Mouse (Mus musculus): ENCODE data around the gene Fnip2. TPM values are rescaled to one million over a fixed set of nuclear protein-coding genes. Genes with fewer than 3 reads are reported as not detected.

The Fnip2 gene
- 5.0 and 5.8 TPM in 2 replicates for polyA plus RNA-seq (2016; fragmentation: Nextera tagmentation; extraction: Ambion mirVana)

DNA sequence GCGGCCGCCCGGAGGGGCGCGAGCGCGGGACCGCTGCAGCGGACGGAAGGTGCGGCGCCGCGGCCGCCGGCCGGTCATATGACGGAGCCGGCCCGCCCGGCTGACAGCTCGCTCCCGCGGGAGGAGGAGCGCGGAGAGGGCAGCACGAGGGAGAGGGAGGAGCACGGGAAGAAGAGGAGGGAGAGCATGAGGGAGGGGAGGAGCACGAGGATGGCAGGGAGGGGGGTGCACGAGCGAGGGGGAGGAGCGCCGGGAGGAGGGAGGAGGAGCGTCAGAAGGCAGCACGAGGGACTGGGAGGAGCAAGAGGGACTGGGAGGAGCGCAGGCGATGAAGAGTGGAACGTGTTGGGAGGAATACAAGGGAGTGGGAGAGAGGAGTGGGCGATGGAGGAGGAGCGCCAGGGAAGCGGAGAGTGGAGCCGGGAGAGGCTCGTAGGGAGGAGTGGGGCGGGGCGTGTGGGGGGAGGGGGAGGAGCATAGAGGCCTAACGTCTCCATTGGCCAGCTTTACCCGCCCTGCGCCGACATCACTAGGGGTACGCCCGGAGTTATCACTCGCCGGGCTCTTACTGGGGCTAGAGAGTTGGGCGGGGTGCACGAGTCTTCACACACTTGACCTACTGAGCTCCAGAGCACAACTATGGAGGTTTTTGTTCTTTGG lies at the start of gene Fnip2:
TSS of gene Fnip2 (minus strand) at position 94 of the 660 bp plus-strand sequence.
- WGBS = under 1% methylated on average over 55 of the region's 55 CpGs

GRCm38 (mm10) chr3:79609886-79610285 lies 42.3 kb upstream of the Fnip2 start:
- 91% methylated on average over 2 of the region's 2 CpGs for WGBS
- Histone ChIP-seq H3K36me3 (peaks cover 78% of the 10 kb centered on the region), H3K4me1 (replicated peaks) (no peaks in the 10 kb centered on the region), H3K27me3 (ENCODE audit: insufficient read depth, poor library complexity, severe bottlenecking) (no peaks in the 10 kb centered on the region), H3K27ac (no peak overlapping the region), H3K9me3 (no peaks in the 10 kb centered on the region), H3K4me3 (no peak overlapping the region)
- DNase-seq (ENCODE audit: low spot score) = no peak

More for the DNA sequence above, at the start of gene Fnip2:
- peak within 1 kb of the TSS; percentile 88 for H3K4me3 ChIP-seq
- DNase-seq (ENCODE audit: low spot score) = peak; percentile 94
- peak within 1 kb of the TSS; percentile 93 for H3K27ac ChIP-seq
- H3K4me1 ChIP-seq (replicated peaks) = peaks cover 23% of the 10 kb centered on the region
- no peaks in the 10 kb centered on the region for H3K27me3 ChIP-seq (ENCODE audit: insufficient read depth, poor library complexity, severe bottlenecking)
- H3K36me3 ChIP-seq = no peaks in the 10 kb centered on the region
- no peaks in the 10 kb centered on the region for H3K9me3 ChIP-seq

GRCm38 (mm10) chr3:79595468-79595867 lies 27.9 kb upstream of the Fnip2 start:
- no peak for DNase-seq (ENCODE audit: low spot score)
- peaks cover 73% of the 10 kb centered on the region for H3K36me3 ChIP-seq
- no peak overlapping the region for H3K4me3 ChIP-seq
- H3K9me3 ChIP-seq = no peaks in the 10 kb centered on the region
- WGBS = 97% methylated on average over 7 of the region's 7 CpGs
- peaks cover 18% of the 10 kb centered on the region for H3K4me1 ChIP-seq (replicated peaks)
- no peaks in the 10 kb centered on the region for H3K27me3 ChIP-seq (ENCODE audit: insufficient read depth, poor library complexity, severe bottlenecking)
- H3K27ac ChIP-seq = no peak overlapping the region

- WGBS = 7% methylated on average over 15 of the region's 15 CpGs
- Histone ChIP-seq H3K9me3 (no peaks in the 10 kb centered on the region), H3K4me1 (replicated peaks) (peaks cover 18% of the 10 kb centered on the region), H3K36me3 (peaks cover 38% of the 10 kb centered on the region), H3K4me3 (peak overlapping the region; percentile 90), H3K27me3 (ENCODE audit: insufficient read depth, poor library complexity, severe bottlenecking) (no peaks in the 10 kb centered on the region), H3K27ac (peak overlapping the region; percentile 95)
- DNase-seq (ENCODE audit: low spot score) = no peak
These were observed 24.3 kb upstream of the Fnip2 start for GRCm38 (mm10) chr3:79591793-79592471.

DNA sequence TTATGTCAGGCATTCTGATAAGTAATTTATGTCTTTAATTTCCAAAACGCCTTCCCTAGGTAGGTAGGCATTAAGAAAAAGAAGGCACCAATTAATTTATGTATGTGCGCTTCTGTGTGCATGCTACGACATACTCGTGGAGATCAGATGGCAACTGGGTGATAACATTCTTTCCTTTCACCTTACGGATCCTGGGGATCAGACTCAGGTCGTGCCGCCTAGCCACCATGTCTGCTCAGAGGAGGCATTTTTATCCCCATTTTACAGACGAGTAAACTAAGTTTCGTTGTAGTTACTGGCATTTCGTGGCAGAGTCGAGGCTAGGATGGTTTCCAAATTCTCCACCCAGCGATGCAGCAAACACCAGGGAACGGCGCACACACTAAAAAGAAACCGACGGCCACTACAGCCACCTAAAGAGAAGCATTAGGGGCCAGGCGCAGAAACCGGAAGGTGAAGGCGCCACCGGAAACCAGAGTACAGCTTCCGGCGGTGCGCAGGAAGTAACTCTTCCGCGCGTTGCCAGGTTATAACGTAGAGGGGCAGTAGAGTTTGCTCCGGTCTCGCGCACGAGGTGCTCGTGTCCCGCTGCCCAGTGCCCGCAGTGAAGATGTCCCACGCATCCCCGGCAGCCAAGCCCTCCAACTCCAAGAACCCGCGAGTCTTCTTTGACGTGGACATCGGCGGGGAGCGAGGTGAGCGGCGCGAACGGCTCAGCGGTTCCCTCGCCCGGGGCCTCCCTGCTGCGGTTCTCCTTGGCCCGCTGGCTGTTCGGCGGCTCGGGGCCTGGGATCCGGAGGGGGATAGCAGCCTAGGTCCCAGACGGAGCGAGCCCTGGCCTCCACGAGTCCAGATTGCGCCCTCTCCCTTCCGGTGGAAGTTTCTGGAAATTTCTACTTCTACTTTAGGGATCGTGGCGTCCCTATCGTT lies 23.5 kb upstream of the Fnip2 start, which contains the start of gene Ppid:
TSS of gene Ppid (plus strand) at position 480 of the 930 bp plus-strand sequence.
- DNase-seq (ENCODE audit: low spot score) = peak; percentile 88
- H3K36me3 ChIP-seq = peaks cover 30% of the 10 kb centered on the region
- WGBS = 3% methylated on average over 63 of the region's 63 CpGs
- peak within 1 kb of the TSS; percentile 90 for H3K4me3 ChIP-seq
- H3K4me1 ChIP-seq (replicated peaks) = peaks cover 18% of the 10 kb centered on the region
- no peaks in the 10 kb centered on the region for H3K27me3 ChIP-seq (ENCODE audit: insufficient read depth, poor library complexity, severe bottlenecking)
- H3K27ac ChIP-seq = peak within 1 kb of the TSS; percentile 95
- no peaks in the 10 kb centered on the region for H3K9me3 ChIP-seq

DNA sequence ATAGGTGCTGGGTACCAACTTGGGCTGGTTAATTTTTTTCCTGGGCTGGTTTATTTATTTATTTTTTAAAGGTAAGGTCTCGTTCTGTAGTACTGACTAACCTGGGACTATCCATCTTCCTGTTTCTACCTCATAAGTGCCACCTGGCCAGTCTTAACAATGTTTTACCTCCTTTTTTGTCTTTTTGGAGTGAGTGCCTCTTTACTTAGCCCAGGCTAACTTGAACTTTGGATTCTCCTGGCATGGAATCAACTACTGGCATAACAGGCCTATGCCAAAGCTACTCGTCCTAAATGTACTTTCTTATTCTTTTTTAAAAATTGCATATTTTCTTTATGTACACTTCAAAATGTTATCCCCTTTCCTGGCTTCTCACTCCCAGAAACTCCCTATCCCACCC lies 22.1 kb upstream of the Fnip2 start:
- peaks cover 15% of the 10 kb centered on the region for H3K36me3 ChIP-seq
- DNase-seq (ENCODE audit: low spot score) = no peak
- H3K4me1 ChIP-seq (replicated peaks) = peaks cover 18% of the 10 kb centered on the region
- WGBS = 83% methylated on average over 2 of the region's 2 CpGs
- no peak overlapping the region for H3K4me3 ChIP-seq
- no peaks in the 10 kb centered on the region for H3K27me3 ChIP-seq (ENCODE audit: insufficient read depth, poor library complexity, severe bottlenecking)
- H3K27ac ChIP-seq = no peak overlapping the region
- H3K9me3 ChIP-seq = no peaks in the 10 kb centered on the region

DNA sequence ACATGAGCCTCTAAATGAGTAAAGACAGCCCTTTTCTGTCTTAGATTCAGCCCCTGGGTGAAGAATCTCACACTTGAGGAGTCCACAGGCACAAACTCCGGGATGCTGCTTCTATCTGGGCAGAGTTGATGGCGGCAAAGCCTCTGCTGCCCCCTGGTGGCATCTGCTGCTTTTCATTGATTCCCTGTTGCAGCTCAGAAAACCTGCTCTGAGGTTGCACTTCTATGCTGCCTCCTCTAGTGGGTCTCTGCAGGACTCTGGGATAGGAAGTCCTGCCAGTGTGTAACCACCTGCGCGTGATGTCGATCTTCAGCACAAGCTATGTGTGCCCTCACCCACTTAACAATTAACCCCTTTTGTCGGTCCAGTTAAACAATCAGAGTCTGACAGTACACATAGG lies 19.2 kb upstream of the Fnip2 start:
- Histone ChIP-seq H3K36me3 (no peaks in the 10 kb centered on the region), H3K27ac (no peak overlapping the region), H3K4me1 (replicated peaks) (peaks cover 6% of the 10 kb centered on the region), H3K27me3 (ENCODE audit: insufficient read depth, poor library complexity, severe bottlenecking) (no peaks in the 10 kb centered on the region), H3K4me3 (no peak overlapping the region), H3K9me3 (no peaks in the 10 kb centered on the region)
- DNase-seq (ENCODE audit: low spot score) = peak; percentile 92
- 6% methylated on average over 6 of the region's 6 CpGs for WGBS

DNA sequence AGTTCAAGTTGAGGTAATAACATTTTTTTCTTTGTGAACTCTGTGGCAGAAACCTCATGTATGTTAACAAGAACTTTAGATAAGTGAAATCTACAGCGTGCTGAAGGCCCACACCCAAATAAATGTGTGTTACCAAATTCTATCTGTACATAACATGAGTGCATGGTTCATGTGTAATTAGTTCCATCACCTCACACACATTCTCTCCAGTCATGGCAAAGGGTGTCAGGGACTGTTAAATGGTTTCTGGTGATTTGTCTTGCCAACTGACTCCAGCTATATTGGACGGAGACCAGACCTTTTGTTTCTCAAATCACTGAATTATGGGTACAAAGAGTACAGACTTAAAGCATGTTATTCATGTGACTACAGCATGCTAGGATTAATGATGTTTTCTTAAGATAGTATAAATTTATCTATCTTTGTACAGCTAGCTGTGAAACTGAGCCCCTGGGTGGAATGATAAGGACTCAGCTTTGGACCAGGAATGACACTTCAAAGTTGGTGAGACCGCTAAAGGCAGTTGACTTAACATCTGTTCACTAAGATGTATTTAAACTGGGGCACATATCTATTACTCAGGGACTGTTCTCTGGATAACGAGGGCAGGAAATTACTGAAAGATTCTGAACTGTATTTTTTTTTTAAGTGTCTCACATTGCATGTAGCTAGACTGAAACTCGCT lies 12.4 kb upstream of the Fnip2 start:
- H3K9me3 ChIP-seq = no peaks in the 10 kb centered on the region
- no peak overlapping the region for H3K27ac ChIP-seq
- WGBS = 86% methylated on average over 5 of the region's 5 CpGs
- H3K27me3 ChIP-seq (ENCODE audit: insufficient read depth, poor library complexity, severe bottlenecking) = no peaks in the 10 kb centered on the region
- no peak overlapping the region for H3K4me3 ChIP-seq
- peaks cover 13% of the 10 kb centered on the region for H3K4me1 ChIP-seq (replicated peaks)
- H3K36me3 ChIP-seq = no peaks in the 10 kb centered on the region
- DNase-seq (ENCODE audit: low spot score) = no peak

GRCm38 (mm10) chr3:79578164-79578563 lies 10.6 kb upstream of the Fnip2 start:
- Histone ChIP-seq H3K4me1 (replicated peaks) (peaks cover 13% of the 10 kb centered on the region), H3K27ac (no peak overlapping the region), H3K36me3 (no peaks in the 10 kb centered on the region), H3K9me3 (no peaks in the 10 kb centered on the region), H3K27me3 (ENCODE audit: insufficient read depth, poor library complexity, severe bottlenecking) (no peaks in the 10 kb centered on the region), H3K4me3 (no peak overlapping the region)
- WGBS = 77% methylated on average over 6 of the region's 6 CpGs
- DNase-seq (ENCODE audit: low spot score) = no peak

GRCm38 (mm10) chr3:79577606-79578005 lies 10.0 kb upstream of the Fnip2 start:
- no peak overlapping the region for H3K27ac ChIP-seq
- H3K4me1 ChIP-seq (replicated peaks) = peaks cover 13% of the 10 kb centered on the region
- H3K27me3 ChIP-seq (ENCODE audit: insufficient read depth, poor library complexity, severe bottlenecking) = no peaks in the 10 kb centered on the region
- H3K4me3 ChIP-seq = no peak overlapping the region
- no peaks in the 10 kb centered on the region for H3K9me3 ChIP-seq
- no peaks in the 10 kb centered on the region for H3K36me3 ChIP-seq
- WGBS = 89% methylated on average over 6 of the region's 6 CpGs
- no peak for DNase-seq (ENCODE audit: low spot score)

GRCm38 (mm10) chr3:79576865-79577264 lies 9.3 kb upstream of the Fnip2 start:
- Histone ChIP-seq H3K27me3 (ENCODE audit: insufficient read depth, poor library complexity, severe bottlenecking) (no peaks in the 10 kb centered on the region), H3K27ac (no peak overlapping the region; the same call in 1 of the 2 replicates), H3K36me3 (no peaks in the 10 kb centered on the region), H3K4me3 (no peak overlapping the region), H3K9me3 (no peaks in the 10 kb centered on the region), H3K4me1 (replicated peaks) (peaks cover 13% of the 10 kb centered on the region)
- WGBS = 33% methylated on average over 5 of the region's 5 CpGs
- no peak for DNase-seq (ENCODE audit: low spot score)

- no peak overlapping the region for H3K27ac ChIP-seq
- DNase-seq (ENCODE audit: low spot score) = no peak
- 13% methylated on average over 3 of the region's 3 CpGs for WGBS
- H3K4me1 ChIP-seq (replicated peaks) = peaks cover 13% of the 10 kb centered on the region
- no peaks in the 10 kb centered on the region for H3K27me3 ChIP-seq (ENCODE audit: insufficient read depth, poor library complexity, severe bottlenecking)
- H3K9me3 ChIP-seq = no peaks in the 10 kb centered on the region
- no peaks in the 10 kb centered on the region for H3K36me3 ChIP-seq
- H3K4me3 ChIP-seq = no peak overlapping the region
These were observed 8.8 kb upstream of the Fnip2 start for GRCm38 (mm10) chr3:79576468-79576816.
